Mouse (Mus musculus) CH12.LX (cell line): ENCODE measurements at regions not wholly inside any gene's neighbourhood (a gene's known extent, or its start where the extent isn't known, plus 50 kb on each side); places are given as distances from the start of the nearest gene placed in this dataset.

Source experiments
- DNase-seq: peaks from one replicate; pipeline ENCODE4 v3.0.0-alpha.2; 2013; ENCODE audit errors: extremely low read depth
- H3K27ac ChIP-seq: 2 replicates; pipeline ENCODE4 v1.5.1; 2012; ENCODE audit warnings: low read depth, mild to moderate bottlenecking, control low read depth, moderate library complexity; ENCODE audit not compliant: insufficient read depth
- H3K27me3 ChIP-seq: replicated peaks from 2 replicates; pipeline ENCODE3; 2012; ENCODE audit warnings: inconsistent platforms
- H3K36me3 ChIP-seq, 2 experiments: replicated peaks in 1 of 2; 2 replicates each; pipeline versions ENCODE3 to v1.6.1; 2012; ENCODE audit warnings: inconsistent platforms in 1 of 2, low read length in 1 of 2, mild to moderate bottlenecking in 1 of 2, mixed read lengths in 1 of 2, moderate library complexity in 1 of 2; ENCODE audit not compliant: control insufficient read depth in 1 of 2, insufficient read depth in 1 of 2
- H3K4me1 ChIP-seq, 2 experiments: 2 replicates each; pipeline ENCODE4 v1.6.1; 2012; ENCODE audit warnings: inconsistent platforms in 1 of 2, moderate library complexity in 1 of 2; ENCODE audit not compliant: insufficient read depth in 2 of 2, control insufficient read depth in 1 of 2
- H3K4me2 ChIP-seq: 2 replicates; pipeline ENCODE4 v1.6.1; 2012; ENCODE audit warnings: low read depth, mild to moderate bottlenecking, control low read depth; ENCODE audit not compliant: poor library complexity, insufficient read depth, severe bottlenecking
- H3K4me3 ChIP-seq, 3 experiments: fragments of 150-350 bp in 1 of 3; sonication (generic) in 1 of 3; replicated peaks in 1 of 3; 2 replicates each; pipeline versions ENCODE3 to v1.5.1; 2011 to 2012; ENCODE audit warnings: low read depth in 2 of 3, low read length in 2 of 3, mild to moderate bottlenecking in 2 of 3, moderate library complexity in 2 of 3, control low read depth in 1 of 3, improper control_type of control experiment in 1 of 3, inconsistent platforms in 1 of 3, mixed read lengths in 1 of 3; ENCODE audit not compliant: poor library complexity in 1 of 3
- H3K79me2 ChIP-seq: replicated peaks from 2 replicates; pipeline ENCODE4 v1.6.1; 2012; ENCODE audit warnings: mild to moderate bottlenecking, moderate library complexity; ENCODE audit not compliant: control insufficient read depth, poor library complexity, insufficient read depth, severe bottlenecking; ENCODE audit errors: extremely low read depth
- H3K9ac ChIP-seq: 2 replicates; pipeline ENCODE4 v1.6.1; 2012; ENCODE audit warnings: low read depth, mild to moderate bottlenecking, control low read depth, moderate library complexity; ENCODE audit not compliant: insufficient read depth
- H3K9me3 ChIP-seq: replicated peaks from 2 replicates; pipeline ENCODE3; 2012; ENCODE audit warnings: low read length, inconsistent platforms, mixed read lengths
- BHLHE40 ChIP-seq: IDR thresholded peaks from 2 replicates; pipeline ENCODE4 v1.6.1; 2011; ENCODE audit warnings: mild to moderate bottlenecking, low read depth, low read length, improper control_type of control experiment
- CTCF ChIP-seq, 2 experiments: IDR thresholded peaks in 1 of 2; conservative IDR thresholded peaks in 1 of 2; 2 replicates each; pipeline ENCODE4 v1.5.1; 2011 to 2012; ENCODE audit warnings: low read depth in 2 of 2, low read length in 2 of 2, improper control_type of control experiment in 1 of 2, inconsistent platforms in 1 of 2, mild to moderate bottlenecking in 1 of 2, moderate library complexity in 1 of 2
- ELF1 ChIP-seq: IDR thresholded peaks from 2 replicates; pipeline ENCODE4 v1.6.1; 2014; ENCODE audit warnings: low read depth, mild to moderate bottlenecking, inconsistent platforms, low read length, improper control_type of control experiment
- EP300 ChIP-seq: IDR thresholded peaks from 2 replicates; pipeline ENCODE4 v1.6.1; 2011; ENCODE audit warnings: low read length, improper control_type of control experiment
- ETS1 ChIP-seq: conservative IDR thresholded peaks from 2 replicates; pipeline ENCODE4 v1.6.1; 2012; ENCODE audit warnings: low read depth, mild to moderate bottlenecking, inconsistent platforms, low read length, improper control_type of control experiment, moderate library complexity
- JUND ChIP-seq: conservative IDR thresholded peaks from 2 replicates; pipeline ENCODE4 v1.6.1; 2011; ENCODE audit warnings: low read depth, low read length, improper control_type of control experiment
- MAFK ChIP-seq: IDR thresholded peaks from 2 replicates; pipeline ENCODE4 v1.6.1; 2011; ENCODE audit warnings: low read length, improper control_type of control experiment; ENCODE audit not compliant: insufficient replicate concordance
- MAX ChIP-seq: IDR thresholded peaks from 2 replicates; pipeline ENCODE4 v1.6.1; 2011; ENCODE audit warnings: low read length, improper control_type of control experiment
- MAZ ChIP-seq: IDR thresholded peaks from 2 replicates; pipeline ENCODE4 v1.6.1; 2012; ENCODE audit warnings: low read depth, mild to moderate bottlenecking, inconsistent platforms, low read length, improper control_type of control experiment, moderate library complexity
- MXI1 ChIP-seq: IDR thresholded peaks from 2 replicates; pipeline ENCODE4 v1.6.1; 2011; ENCODE audit warnings: mild to moderate bottlenecking, low read depth, low read length, improper control_type of control experiment
- MYC ChIP-seq: IDR thresholded peaks from 2 replicates; pipeline ENCODE4 v1.6.1; 2011; ENCODE audit warnings: low read depth, mild to moderate bottlenecking, improper control_type of control experiment, low read length
- PAX5 ChIP-seq: IDR thresholded peaks from 2 replicates; pipeline ENCODE4 v1.6.1; 2012; ENCODE audit warnings: low read length, inconsistent platforms, mixed read lengths
- POLR2A ChIP-seq: IDR thresholded peaks from 2 replicates; pipeline ENCODE4 v1.6.1; 2011; ENCODE audit warnings: low read depth, mild to moderate bottlenecking, improper control_type of control experiment, low read length
- POLR2AphosphoS2 ChIP-seq: IDR thresholded peaks from 2 replicates; pipeline ENCODE4 v1.6.1; 2011; ENCODE audit warnings: low read depth, low read length, improper control_type of control experiment
- RAD21 ChIP-seq: IDR thresholded peaks from 2 replicates; pipeline ENCODE4 v1.6.1; 2011; ENCODE audit warnings: low read depth, mild to moderate bottlenecking, low read length, improper control_type of control experiment, moderate library complexity
- SIN3A ChIP-seq: IDR thresholded peaks from 2 replicates; pipeline ENCODE4 v1.6.1; 2012; ENCODE audit warnings: low read length, improper control_type of control experiment, inconsistent platforms
- SMC3 ChIP-seq: IDR thresholded peaks from 2 replicates; pipeline ENCODE4 v1.6.1; 2011; ENCODE audit warnings: low read depth, low read length, improper control_type of control experiment
- USF1 ChIP-seq: IDR thresholded peaks from 2 replicates; pipeline ENCODE4 v1.6.1; 2014; ENCODE audit warnings: low read depth, mild to moderate bottlenecking, inconsistent platforms, low read length, improper control_type of control experiment
- USF2 ChIP-seq: conservative IDR thresholded peaks from 2 replicates; pipeline ENCODE4 v1.6.1; 2011; ENCODE audit warnings: low read depth, low read length, improper control_type of control experiment
- ZKSCAN1 ChIP-seq: IDR thresholded peaks from 2 replicates; pipeline ENCODE4 v1.6.1; 2012; ENCODE audit warnings: low read depth, inconsistent platforms, low read length, improper control_type of control experiment, borderline replicate concordance
- ZMIZ1 ChIP-seq: IDR thresholded peaks from 2 replicates; pipeline ENCODE4 v1.6.1; 2012; ENCODE audit warnings: low read depth, mild to moderate bottlenecking, inconsistent platforms, low read length, improper control_type of control experiment
- ZNF384 ChIP-seq: IDR thresholded peaks from 2 replicates; pipeline ENCODE4 v1.6.1; 2012; ENCODE audit warnings: low read depth, low read length, improper control_type of control experiment, inconsistent platforms
- dilution Hi-C: fragments of 300-500 bp; cut with MboI; formaldehyde crosslinking; loops from 2 replicates; pipeline ENCODE4 v1.14.3; 2020; ENCODE audit warnings: low sequenced_read_pairs; ENCODE audit not compliant: extremely low pct_unique_long_range_greater_than_20kb, extremely low pct_ligation_motif_present
- in situ Hi-C: fragments of 300-500 bp; cut with MboI; formaldehyde crosslinking; loops from 3 replicates; pipeline ENCODE4 v1.14.3; 2019; ENCODE audit warnings: low sequenced_read_pairs, low pct_ligation_motif_present, low pct_unique_long_range_greater_than_20kb, mixed read lengths

DNA sequence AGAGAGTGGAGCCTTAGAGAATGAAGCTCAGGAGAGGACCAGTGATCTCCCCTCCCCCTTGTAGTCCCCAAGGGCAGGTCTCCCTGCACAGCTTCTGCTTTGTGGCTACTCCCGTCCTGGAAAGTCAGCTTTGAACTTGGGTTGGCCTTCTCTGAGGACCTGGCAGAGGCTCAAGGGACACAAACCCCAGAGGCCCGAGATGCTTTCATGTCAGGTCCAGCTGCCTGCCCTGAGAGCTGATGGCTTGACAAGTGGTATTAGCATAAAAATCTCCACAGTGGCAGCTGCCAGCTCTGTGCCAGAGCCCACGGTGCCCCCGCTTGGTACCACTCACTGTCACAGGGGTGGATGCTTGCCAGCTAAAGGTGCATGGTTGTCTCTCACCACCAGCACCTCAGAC, 173.8 kb upstream of the Gm4791 start:
- H3K9ac ChIP-seq, result no peak overlapping the region
- dilution Hi-C loops, result no loop called here
- no peaks in the 10 kb centered on the region for H3K27me3 ChIP-seq
- in situ Hi-C loops, result no loop called here
- no peaks in the 10 kb centered on the region for H3K36me3 ChIP-seq
- DNase-seq, result no peak
- peaks cover 86% of the 10 kb centered on the region for H3K9me3 ChIP-seq
- no peak overlapping the region for H3K27ac ChIP-seq
- TF ChIP-seq MAX (no peak), MAFK (no peak), ZKSCAN1 (no peak), ELF1 (no peak), RAD21 (no peak), PAX5 (no peak), ZMIZ1 (no peak), SMC3 (no peak), POLR2A (no peak), USF1 (no peak), MXI1 (no peak), BHLHE40 (no peak), ETS1 (no peak), SIN3A (no peak), POLR2AphosphoS2 (no peak), MAZ (no peak), JUND (no peak), EP300 (no peak), ZNF384 (no peak)
- H3K4me1 ChIP-seq, result no peaks in the 10 kb centered on the region
- H3K4me2 ChIP-seq, result no peak overlapping the region
- no peaks in the 10 kb centered on the region for H3K79me2 ChIP-seq
- H3K4me3 ChIP-seq, result no peak overlapping the region

DNA sequence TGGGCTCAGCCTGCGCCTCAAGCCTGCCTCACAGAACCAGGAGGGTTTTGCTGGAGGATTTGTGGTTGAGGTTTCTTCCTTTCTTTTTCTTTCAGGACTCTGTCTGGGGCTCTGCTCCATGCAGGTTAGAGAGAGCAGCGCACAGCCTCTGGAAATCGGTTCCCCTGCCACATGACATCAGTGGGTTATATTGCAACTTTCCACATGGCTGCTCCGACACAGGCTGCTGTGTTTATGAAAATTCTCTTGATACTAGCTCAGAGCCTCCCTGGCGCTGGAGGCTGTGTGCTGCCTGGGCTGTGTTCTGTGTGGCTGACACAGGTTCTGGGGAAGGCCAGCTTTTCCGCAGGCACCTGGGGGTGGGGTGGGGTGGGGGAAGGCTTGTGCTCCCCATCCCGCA, 178.7 kb upstream of the Gm4791 start:
- TF ChIP-seq MAZ (no peak), CTCF (conservative IDR thresholded peaks at IDR 0.05 in 1 of 2, IDR thresholded peaks at IDR 0.05 in 1 of 2; ENCODE audit: low read depth in 2 of 2, low read length in 2 of 2) (no peak), POLR2A (no peak), ETS1 (no peak), ZNF384 (no peak), USF2 (no peak), POLR2AphosphoS2 (no peak), MYC (no peak), JUND (no peak), ELF1 (no peak)
- H3K79me2 ChIP-seq, result no peaks in the 10 kb centered on the region
- dilution Hi-C loops, result no loop called here
- no peaks in the 10 kb centered on the region for H3K27me3 ChIP-seq
- in situ Hi-C loops, result no loop called here
- peaks cover 85% of the 10 kb centered on the region for H3K9me3 ChIP-seq
- H3K4me2 ChIP-seq, result no peak overlapping the region
- H3K9ac ChIP-seq, result no peak overlapping the region
- H3K27ac ChIP-seq, result no peak overlapping the region
- no peaks in the 10 kb centered on the region for H3K36me3 ChIP-seq
- no peak overlapping the region for H3K4me3 ChIP-seq
- DNase-seq, result no peak
- no peaks in the 10 kb centered on the region for H3K4me1 ChIP-seq
